Mouse (Mus musculus) stomach, embryonic 14.5 days (tissue): ENCODE measurements around the gene Smad6. TPM values are rescaled to one million over a fixed set of nuclear protein-coding genes. Genes with fewer than 3 reads are reported as not detected.

ENCODE experiments used
- ATAC-seq: fragments of 200-750 bp; cut with Nextera tagmentation; 2 replicates; pipeline ENCODE4 v1.8.0; 2017; ENCODE audit warnings: low read depth, moderate TSS enrichment; ENCODE audit not compliant: insufficient number of reproducible peaks, insufficient read depth, low FRiP score
- H3K27ac ChIP-seq: fragments of 300-500 bp; sonication (generic); 2 replicates; pipeline ENCODE4 v1.5.1; 2014; ENCODE audit warnings: mild to moderate bottlenecking, low read length, moderate library complexity, mixed read lengths
- H3K27me3 ChIP-seq: fragments of 300-500 bp; sonication (generic); 2 replicates; pipeline ENCODE4 v1.6.1; 2014; ENCODE audit warnings: low read length, control low read depth, mixed read lengths; ENCODE audit not compliant: control insufficient read depth, insufficient read depth
- H3K36me3 ChIP-seq: fragments of 300-500 bp; sonication (generic); 2 replicates; pipeline ENCODE4 v1.6.1; 2014; ENCODE audit warnings: mild to moderate bottlenecking, control low read depth, low read length, moderate library complexity, mixed read lengths; ENCODE audit not compliant: control insufficient read depth, insufficient read depth
- H3K4me1 ChIP-seq: fragments of 300-500 bp; sonication (generic); 2 replicates; pipeline ENCODE4 v1.6.1; 2014; ENCODE audit warnings: low read length, control low read depth, mixed read lengths; ENCODE audit not compliant: control insufficient read depth, insufficient read depth
- H3K4me2 ChIP-seq: fragments of 300-500 bp; sonication (generic); replicated peaks from 2 replicates; pipeline ENCODE4 v1.6.1; 2014; ENCODE audit warnings: low read depth, low read length, control low read depth
- H3K4me3 ChIP-seq: fragments of 300-500 bp; sonication (generic); 2 replicates; pipeline ENCODE4 v1.5.1; 2014; ENCODE audit warnings: low read depth, low read length, control low read depth
- H3K9ac ChIP-seq: fragments of 300-500 bp; sonication (generic); replicated peaks from 2 replicates; pipeline ENCODE4 v1.6.1; 2014; ENCODE audit warnings: low read depth, mild to moderate bottlenecking, control low read depth, low read length, moderate library complexity, mixed read lengths
- H3K9me3 ChIP-seq: fragments of 300-500 bp; sonication (generic); 2 replicates; pipeline ENCODE4 v1.6.1; 2016; ENCODE audit warnings: low read depth, low read length, control low read depth; ENCODE audit not compliant: control insufficient read depth
- WGBS: fragments of 180-500 bp; shearing (Covaris S2); extraction: QIAGEN DNeasy Blood & Tissue Kit; methylation state at CpG from one replicate; pipeline ENCODE4 v1.1.7; 2014; 5-methylcytosine and 5-hydroxymethylcytosine counted together
- polyA plus RNA-seq: library from polyadenylated mRNA; unstranded; fragments of >200 nt; fragmentation: Nextera tagmentation; extraction: Ambion mirVana; gene quantifications from 2 replicates; pipeline ENCODE4 v1.2.1, GENCODE M21; 2014

Smad6 gene
- polyA plus RNA-seq, 1 experiment from 2014 or later, result 7.5 TPM

GRCm38 (mm10) chr9:63941747-63942607 is 79.9 kb downstream of the Smad6 start:
- H3K9ac ChIP-seq, result no peak overlapping the region
- peak; percentile 86 for ATAC-seq
- no peaks in the 10 kb centered on the region for H3K36me3 ChIP-seq
- H3K27ac ChIP-seq, result peak overlapping the region; percentile 62
- 44% methylated on average over 12 of the region's 12 CpGs for WGBS
- no peaks in the 10 kb centered on the region for H3K27me3 ChIP-seq
- H3K4me3 ChIP-seq, result no peak overlapping the region
- H3K4me2 ChIP-seq, result no peak overlapping the region
- H3K4me1 ChIP-seq, result peaks cover 6% of the 10 kb centered on the region; the same call in 1 of the 2 replicates
- H3K9me3 ChIP-seq, result no peaks in the 10 kb centered on the region

- 85% methylated on average over 5 of the region's 5 CpGs for WGBS
- Histone ChIP-seq H3K4me2 (no peak overlapping the region), H3K9ac (no peak overlapping the region), H3K9me3 (no peaks in the 10 kb centered on the region), H3K4me3 (no peak overlapping the region), H3K27me3 (no peaks in the 10 kb centered on the region), H3K4me1 (peaks cover under 1% of the 10 kb centered on the region; the same call in 1 of the 2 replicates), H3K27ac (no peak overlapping the region), H3K36me3 (no peaks in the 10 kb centered on the region)
- ATAC-seq, result no peak
Measured at GRCm38 (mm10) chr9:63936256-63936655, 85.6 kb downstream of the Smad6 start.

GRCm38 (mm10) chr9:63933068-63933467 is 88.8 kb downstream of the Smad6 start:
- no peak overlapping the region for H3K4me3 ChIP-seq
- no peak overlapping the region for H3K27ac ChIP-seq
- no peaks in the 10 kb centered on the region for H3K9me3 ChIP-seq
- no peak overlapping the region for H3K4me2 ChIP-seq
- no peaks in the 10 kb centered on the region for H3K27me3 ChIP-seq
- H3K9ac ChIP-seq, result no peak overlapping the region
- ATAC-seq, result no peak
- peaks cover 3% of the 10 kb centered on the region for H3K4me1 ChIP-seq
- H3K36me3 ChIP-seq, result no peaks in the 10 kb centered on the region
- 37% methylated on average over 5 of the region's 5 CpGs for WGBS

- Histone ChIP-seq H3K27ac (peak overlapping the region; percentile 27; the same call in 1 of the 2 replicates), H3K9ac (peak overlapping the region; percentile 25; the same call in 1 of the 2 replicates), H3K36me3 (no peaks in the 10 kb centered on the region), H3K4me3 (peak overlapping the region; percentile 23), H3K4me2 (peak overlapping the region; percentile 59), H3K4me1 (peaks cover 30% of the 10 kb centered on the region), H3K27me3 (no peaks in the 10 kb centered on the region), H3K9me3 (no peaks in the 10 kb centered on the region)
- ATAC-seq, result peak; percentile 59
- 2% methylated on average over 34 of the region's 34 CpGs for WGBS
Measured at GRCm38 (mm10) chr9:63927340-63928049, 94.4 kb downstream of the Smad6 start.

GRCm38 (mm10) chr9:63926377-63926776 is 95.5 kb downstream of the Smad6 start:
- Histone ChIP-seq H3K27ac (peak overlapping the region; percentile 48; the same call in 1 of the 2 replicates), H3K4me1 (peaks cover 30% of the 10 kb centered on the region), H3K4me2 (no peak overlapping the region), H3K9ac (no peak overlapping the region), H3K9me3 (no peaks in the 10 kb centered on the region), H3K36me3 (no peaks in the 10 kb centered on the region), H3K4me3 (no peak overlapping the region), H3K27me3 (no peaks in the 10 kb centered on the region)
- no peak for ATAC-seq
- WGBS, result 63% methylated on average over 7 of the region's 7 CpGs

GRCm38 (mm10) chr9:63923190-63923717 is 98.6 kb downstream of the Smad6 start:
- peaks cover 29% of the 10 kb centered on the region for H3K4me1 ChIP-seq

GRCm38 (mm10) chr9:63919708-63920107 is 102.2 kb downstream of the Smad6 start:
- Histone ChIP-seq H3K4me3 (no peak overlapping the region), H3K27ac (no peak overlapping the region), H3K36me3 (no peaks in the 10 kb centered on the region), H3K9ac (no peak overlapping the region), H3K27me3 (no peaks in the 10 kb centered on the region), H3K9me3 (no peaks in the 10 kb centered on the region), H3K4me2 (no peak overlapping the region), H3K4me1 (peaks cover 13% of the 10 kb centered on the region)
- WGBS, result 71% methylated on average over 3 of the region's 3 CpGs
- ATAC-seq, result no peak

More at GRCm38 (mm10) chr9:63923190-63923717, 98.6 kb downstream of the Smad6 start:
- 44% methylated on average over 9 of the region's 9 CpGs for WGBS
- no peaks in the 10 kb centered on the region for H3K9me3 ChIP-seq
- H3K27ac ChIP-seq, result no peak overlapping the region
- no peak for ATAC-seq
- no peaks in the 10 kb centered on the region for H3K27me3 ChIP-seq
- no peaks in the 10 kb centered on the region for H3K36me3 ChIP-seq
- H3K4me2 ChIP-seq, result no peak overlapping the region
- H3K4me3 ChIP-seq, result no peak overlapping the region
- H3K9ac ChIP-seq, result no peak overlapping the region

- no peaks in the 10 kb centered on the region for H3K9me3 ChIP-seq
- H3K27ac ChIP-seq, result no peak overlapping the region
- no peak overlapping the region for H3K9ac ChIP-seq
- H3K36me3 ChIP-seq, result no peaks in the 10 kb centered on the region
- ATAC-seq, result no peak
- no peak overlapping the region for H3K4me3 ChIP-seq
- 73% methylated on average over 18 of the region's 18 CpGs for WGBS
- H3K27me3 ChIP-seq, result no peaks in the 10 kb centered on the region
- H3K4me1 ChIP-seq, result peaks cover 16% of the 10 kb centered on the region
- no peak overlapping the region for H3K4me2 ChIP-seq
Measured at GRCm38 (mm10) chr9:63919001-63919555, 102.8 kb downstream of the Smad6 start.
